Mouse (Mus musculus): ENCODE data around the gene Depdc1b. TPM values are rescaled to one million over a fixed set of nuclear protein-coding genes. Genes with fewer than 3 reads are reported as not detected.

Gene Depdc1b
- polyA plus RNA-seq, 1 experiment from 2014 or later: 13.6 TPM

GRCm38 (mm10) chr13:108381161-108381560 lies 65.0 kb downstream of the Depdc1b start:
- peaks cover 44% of the 10 kb centered on the region for H3K36me3 ChIP-seq
- H3K4me1 ChIP-seq (replicated peaks): no peaks in the 10 kb centered on the region
- DNase-seq (ENCODE audit: low spot score): no peak
- no peak overlapping the region for H3K27ac ChIP-seq
- WGBS: 92% methylated on average over 3 of the region's 3 CpGs
- H3K9me3 ChIP-seq: no peaks in the 10 kb centered on the region
- H3K4me3 ChIP-seq: no peak overlapping the region
- H3K27me3 ChIP-seq (ENCODE audit: insufficient read depth, poor library complexity, severe bottlenecking): no peaks in the 10 kb centered on the region

GRCm38 (mm10) chr13:108383051-108383450 lies 66.9 kb downstream of the Depdc1b start:
- WGBS: 83% methylated on average over 6 of the region's 6 CpGs
- Histone ChIP-seq H3K27ac (no peak overlapping the region), H3K36me3 (peaks cover 61% of the 10 kb centered on the region)

GRCm38 (mm10) chr13:108386058-108386457 lies 69.9 kb downstream of the Depdc1b start:
- WGBS: 95% methylated on average over 9 of the region's 9 CpGs
- H3K27ac ChIP-seq: no peak overlapping the region
- no peaks in the 10 kb centered on the region for H3K4me1 ChIP-seq (replicated peaks)
- no peak for DNase-seq (ENCODE audit: low spot score)
- no peak overlapping the region for H3K4me3 ChIP-seq
- no peaks in the 10 kb centered on the region for H3K9me3 ChIP-seq
- peaks cover 63% of the 10 kb centered on the region for H3K36me3 ChIP-seq
- no peaks in the 10 kb centered on the region for H3K27me3 ChIP-seq (ENCODE audit: insufficient read depth, poor library complexity, severe bottlenecking)

More at GRCm38 (mm10) chr13:108383051-108383450, 66.9 kb downstream of the Depdc1b start:
- Histone ChIP-seq H3K27me3 (ENCODE audit: insufficient read depth, poor library complexity, severe bottlenecking) (no peaks in the 10 kb centered on the region), H3K4me3 (no peak overlapping the region), H3K9me3 (no peaks in the 10 kb centered on the region), H3K4me1 (replicated peaks) (no peaks in the 10 kb centered on the region)
- DNase-seq (ENCODE audit: low spot score): no peak

GRCm38 (mm10) chr13:108390565-108390964 lies 74.4 kb downstream of the Depdc1b start:
- no peaks in the 10 kb centered on the region for H3K27me3 ChIP-seq (ENCODE audit: insufficient read depth, poor library complexity, severe bottlenecking)
- peaks cover 47% of the 10 kb centered on the region for H3K36me3 ChIP-seq
- WGBS: 15% methylated on average over 1 of the region's 1 CpGs
- no peaks in the 10 kb centered on the region for H3K4me1 ChIP-seq (replicated peaks)
- H3K4me3 ChIP-seq: no peak overlapping the region
- no peaks in the 10 kb centered on the region for H3K9me3 ChIP-seq
- peak; percentile 55 for DNase-seq (ENCODE audit: low spot score)
- H3K27ac ChIP-seq: no peak overlapping the region

- Histone ChIP-seq H3K4me3 (no peak overlapping the region), H3K27ac (no peak overlapping the region), H3K4me1 (replicated peaks) (no peaks in the 10 kb centered on the region), H3K9me3 (peaks cover 4% of the 10 kb centered on the region), H3K27me3 (ENCODE audit: insufficient read depth, poor library complexity, severe bottlenecking) (no peaks in the 10 kb centered on the region), H3K36me3 (peaks cover 24% of the 10 kb centered on the region)
- no peak for DNase-seq (ENCODE audit: low spot score)
- 86% methylated on average over 5 of the region's 5 CpGs for WGBS
Measured at GRCm38 (mm10) chr13:108403197-108403596, 87.1 kb downstream of the Depdc1b start.

GRCm38 (mm10) chr13:108404372-108404771 lies 88.2 kb downstream of the Depdc1b start:
- Histone ChIP-seq H3K27ac (no peak overlapping the region), H3K36me3 (peaks cover 24% of the 10 kb centered on the region), H3K9me3 (peaks cover 4% of the 10 kb centered on the region), H3K4me1 (replicated peaks) (no peaks in the 10 kb centered on the region), H3K27me3 (ENCODE audit: insufficient read depth, poor library complexity, severe bottlenecking) (no peaks in the 10 kb centered on the region), H3K4me3 (no peak overlapping the region)
- 94% methylated on average over 4 of the region's 4 CpGs for WGBS
- no peak for DNase-seq (ENCODE audit: low spot score)

- no peak overlapping the region for H3K27ac ChIP-seq
- H3K4me1 ChIP-seq (replicated peaks): no peaks in the 10 kb centered on the region
- 79% methylated on average over 2 of the region's 2 CpGs for WGBS
- no peak overlapping the region for H3K4me3 ChIP-seq
- no peaks in the 10 kb centered on the region for H3K36me3 ChIP-seq
- DNase-seq (ENCODE audit: low spot score): no peak
- H3K27me3 ChIP-seq (ENCODE audit: insufficient read depth, poor library complexity, severe bottlenecking): no peaks in the 10 kb centered on the region
- no peaks in the 10 kb centered on the region for H3K9me3 ChIP-seq
Measured at GRCm38 (mm10) chr13:108415464-108415863, 99.3 kb downstream of the Depdc1b start.

- 89% methylated on average over 1 of the region's 1 CpGs for WGBS
- Histone ChIP-seq H3K4me3 (no peak overlapping the region), H3K27ac (no peak overlapping the region), H3K9me3 (no peaks in the 10 kb centered on the region), H3K27me3 (ENCODE audit: insufficient read depth, poor library complexity, severe bottlenecking) (no peaks in the 10 kb centered on the region), H3K36me3 (no peaks in the 10 kb centered on the region), H3K4me1 (replicated peaks) (no peaks in the 10 kb centered on the region)
- no peak for DNase-seq (ENCODE audit: low spot score)
Measured at GRCm38 (mm10) chr13:108418741-108419507, 102.8 kb downstream of the Depdc1b start.

- H3K4me3 ChIP-seq: no peak overlapping the region
- H3K36me3 ChIP-seq: no peaks in the 10 kb centered on the region
- no peaks in the 10 kb centered on the region for H3K27me3 ChIP-seq (ENCODE audit: insufficient read depth, poor library complexity, severe bottlenecking)
- H3K9me3 ChIP-seq: no peaks in the 10 kb centered on the region
- H3K4me1 ChIP-seq (replicated peaks): peaks cover 9% of the 10 kb centered on the region; the same call in 1 of the 2 replicates
- no peak for DNase-seq (ENCODE audit: low spot score)
- no peak overlapping the region for H3K27ac ChIP-seq
- 62% methylated on average over 5 of the region's 5 CpGs for WGBS
Measured at GRCm38 (mm10) chr13:108426322-108426721, 110.2 kb downstream of the Depdc1b start.

GRCm38 (mm10) chr13:108428809-108429208 lies 112.7 kb downstream of the Depdc1b start:
- H3K27ac ChIP-seq: no peak overlapping the region
- peaks cover 9% of the 10 kb centered on the region; the same call in 1 of the 2 replicates for H3K4me1 ChIP-seq (replicated peaks)
- WGBS: 82% methylated on average over 6 of the region's 6 CpGs
- no peaks in the 10 kb centered on the region for H3K27me3 ChIP-seq (ENCODE audit: insufficient read depth, poor library complexity, severe bottlenecking)
- DNase-seq (ENCODE audit: low spot score): no peak
- no peak overlapping the region for H3K4me3 ChIP-seq
- H3K9me3 ChIP-seq: no peaks in the 10 kb centered on the region
- H3K36me3 ChIP-seq: no peaks in the 10 kb centered on the region

GRCm38 (mm10) chr13:108429623-108430022 lies 113.5 kb downstream of the Depdc1b start:
- no peak overlapping the region for H3K27ac ChIP-seq
- no peak overlapping the region for H3K4me3 ChIP-seq
- DNase-seq (ENCODE audit: low spot score): no peak
- no peaks in the 10 kb centered on the region for H3K27me3 ChIP-seq (ENCODE audit: insufficient read depth, poor library complexity, severe bottlenecking)
- H3K36me3 ChIP-seq: no peaks in the 10 kb centered on the region
- peaks cover 9% of the 10 kb centered on the region; the same call in 1 of the 2 replicates for H3K4me1 ChIP-seq (replicated peaks)
- 85% methylated on average over 2 of the region's 2 CpGs for WGBS
- H3K9me3 ChIP-seq: no peaks in the 10 kb centered on the region

- H3K27me3 ChIP-seq (ENCODE audit: insufficient read depth, poor library complexity, severe bottlenecking): no peaks in the 10 kb centered on the region
Measured at GRCm38 (mm10) chr13:108431776-108432175, 115.6 kb downstream of the Depdc1b start.

GRCm38 (mm10) chr13:108435687-108436086 lies 119.6 kb downstream of the Depdc1b start:
- Histone ChIP-seq H3K4me3 (no peak overlapping the region), H3K4me1 (replicated peaks) (no peaks in the 10 kb centered on the region), H3K27ac (no peak overlapping the region), H3K27me3 (ENCODE audit: insufficient read depth, poor library complexity, severe bottlenecking) (no peaks in the 10 kb centered on the region), H3K9me3 (no peaks in the 10 kb centered on the region), H3K36me3 (no peaks in the 10 kb centered on the region)
- DNase-seq (ENCODE audit: low spot score): no peak

More at GRCm38 (mm10) chr13:108431776-108432175, 115.6 kb downstream of the Depdc1b start:
- 95% methylated on average over 3 of the region's 3 CpGs for WGBS
- Histone ChIP-seq H3K27ac (no peak overlapping the region), H3K9me3 (no peaks in the 10 kb centered on the region), H3K4me1 (replicated peaks) (peaks cover 9% of the 10 kb centered on the region; the same call in 1 of the 2 replicates), H3K36me3 (no peaks in the 10 kb centered on the region), H3K4me3 (no peak overlapping the region)
- DNase-seq (ENCODE audit: low spot score): no peak
